Mouse (Mus musculus) limb, embryonic 11.5 days (tissue): ENCODE data around the gene Slc2a8. TPM values are rescaled to one million over a fixed set of nuclear protein-coding genes. Genes with fewer than 3 reads are reported as not detected.
A peak's percentile ranks its signal among the peaks of the same experiment; 100 is the strongest.

ENCODE experiments used
- ATAC-seq: fragments of 200-750 bp; cut with Nextera tagmentation; 2 replicates; pipeline ENCODE4 v1.8.0; 2017; ENCODE audit warnings: low read depth; ENCODE audit not compliant: insufficient number of reproducible peaks, low FRiP score, low TSS enrichment
- DNase-seq: peaks from one replicate; pipeline ENCODE4 v3.0.0-alpha.2; 2015; ENCODE audit warnings: low spot score
- H3K27ac ChIP-seq: fragments of 300-500 bp; sonication (generic); replicated peaks from 2 replicates; pipeline ENCODE4 v1.5.1; 2014; ENCODE audit warnings: low read depth, mild to moderate bottlenecking, low read length
- H3K27me3 ChIP-seq: fragments of 300-500 bp; sonication (generic); 2 replicates; pipeline ENCODE4 v1.6.1; 2014; ENCODE audit warnings: mild to moderate bottlenecking, low read length, mixed read lengths; ENCODE audit not compliant: control insufficient read depth, insufficient read depth
- H3K36me3 ChIP-seq: fragments of 300-500 bp; sonication (generic); 2 replicates; pipeline ENCODE4 v1.6.1; 2014; ENCODE audit warnings: mild to moderate bottlenecking, low read length, moderate library complexity, mixed read lengths; ENCODE audit not compliant: control insufficient read depth, insufficient read depth
- H3K4me1 ChIP-seq: fragments of 300-500 bp; sonication (generic); 2 replicates; pipeline ENCODE4 v1.6.1; 2014; ENCODE audit warnings: low read length, mixed read lengths; ENCODE audit not compliant: control insufficient read depth, insufficient read depth
- H3K4me2 ChIP-seq: fragments of 300-500 bp; sonication (generic); 2 replicates; pipeline ENCODE4 v1.6.1; 2014; ENCODE audit warnings: low read depth, mild to moderate bottlenecking, moderate library complexity; ENCODE audit not compliant: severe bottlenecking
- H3K4me3 ChIP-seq: fragments of 300-500 bp; sonication (generic); 2 replicates; pipeline ENCODE4 v1.5.1; 2014; ENCODE audit warnings: low read depth, low read length
- H3K9ac ChIP-seq: fragments of 300-500 bp; sonication (generic); 2 replicates; pipeline ENCODE4 v1.6.1; 2014; ENCODE audit warnings: mild to moderate bottlenecking, low read length
- H3K9me3 ChIP-seq: fragments of 300-500 bp; sonication (generic); 2 replicates; pipeline ENCODE4 v1.6.1; 2016; ENCODE audit warnings: low read length; ENCODE audit not compliant: control insufficient read depth
- WGBS: fragments of 180-500 bp; shearing (Covaris S2); extraction: QIAGEN DNeasy Blood & Tissue Kit; methylation state at CpG from one replicate; pipeline ENCODE4 v1.1.7; 2014; 5-methylcytosine and 5-hydroxymethylcytosine counted together
- polyA plus RNA-seq: library from polyadenylated mRNA; unstranded; fragments of >200 nt; fragmentation: Nextera tagmentation; extraction: Ambion mirVana; gene quantifications from 2 replicates; pipeline ENCODE4 v1.2.1, GENCODE M21; 2014

Slc2a8 gene
- polyA plus RNA-seq, 1 experiment from 2014 or later: 14.2 TPM

GRCm38 (mm10) chr2:32939418-32939817 is 42.5 kb downstream of the Slc2a8 start:
- ATAC-seq: no peak
- Histone ChIP-seq H3K9me3 (no peaks in the 10 kb centered on the region), H3K36me3 (peaks cover 7% of the 10 kb centered on the region), H3K27ac (no peak overlapping the region), H3K4me2 (no peak overlapping the region), H3K4me3 (no peak overlapping the region), H3K9ac (no peak overlapping the region), H3K27me3 (no peaks in the 10 kb centered on the region), H3K4me1 (no peaks in the 10 kb centered on the region)
- peak; percentile 60 for DNase-seq
- 58% methylated on average over 5 of the region's 5 CpGs for WGBS

GRCm38 (mm10) chr2:32938741-32939140 is 43.1 kb downstream of the Slc2a8 start:
- no peak overlapping the region for H3K27ac ChIP-seq
- peaks cover 7% of the 10 kb centered on the region for H3K36me3 ChIP-seq
- H3K9me3 ChIP-seq: no peaks in the 10 kb centered on the region
- H3K27me3 ChIP-seq: no peaks in the 10 kb centered on the region
- H3K4me3 ChIP-seq: no peak overlapping the region
- ATAC-seq (no peak), DNase-seq (no peak)
- no peak overlapping the region for H3K9ac ChIP-seq
- no peaks in the 10 kb centered on the region for H3K4me1 ChIP-seq
- WGBS: 86% methylated on average over 5 of the region's 5 CpGs
- H3K4me2 ChIP-seq: no peak overlapping the region

DNA sequence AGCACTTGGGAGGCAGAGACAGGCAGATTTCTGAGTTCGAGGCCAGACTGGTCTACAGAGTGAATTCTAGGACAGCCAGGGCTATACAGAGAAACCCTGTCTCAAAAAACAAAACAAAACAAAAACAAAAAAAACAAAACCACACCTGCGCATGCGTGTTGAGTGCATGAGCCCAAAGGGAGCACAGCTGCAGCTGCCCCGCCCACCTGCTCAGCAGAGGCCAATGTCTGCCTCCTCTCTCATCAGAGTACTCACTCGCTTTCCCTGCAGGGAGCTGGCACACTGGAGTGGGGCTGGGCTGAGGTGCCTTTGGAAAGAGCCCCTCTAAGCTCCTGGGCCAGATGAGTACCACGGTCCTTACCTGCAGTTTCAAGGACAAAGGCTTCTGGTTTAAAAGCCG is 50.2 kb downstream of the Slc2a8 start:
- 79% methylated on average over 7 of the region's 7 CpGs for WGBS
- Histone ChIP-seq H3K9me3 (no peaks in the 10 kb centered on the region), H3K4me2 (no peak overlapping the region), H3K4me3 (no peak overlapping the region), H3K4me1 (peaks cover 2% of the 10 kb centered on the region; the same call in 1 of the 2 replicates), H3K9ac (no peak overlapping the region), H3K27me3 (no peaks in the 10 kb centered on the region), H3K36me3 (no peaks in the 10 kb centered on the region; the same call in 1 of the 2 replicates), H3K27ac (no peak overlapping the region)
- ATAC-seq (no peak), DNase-seq (no peak)

DNA sequence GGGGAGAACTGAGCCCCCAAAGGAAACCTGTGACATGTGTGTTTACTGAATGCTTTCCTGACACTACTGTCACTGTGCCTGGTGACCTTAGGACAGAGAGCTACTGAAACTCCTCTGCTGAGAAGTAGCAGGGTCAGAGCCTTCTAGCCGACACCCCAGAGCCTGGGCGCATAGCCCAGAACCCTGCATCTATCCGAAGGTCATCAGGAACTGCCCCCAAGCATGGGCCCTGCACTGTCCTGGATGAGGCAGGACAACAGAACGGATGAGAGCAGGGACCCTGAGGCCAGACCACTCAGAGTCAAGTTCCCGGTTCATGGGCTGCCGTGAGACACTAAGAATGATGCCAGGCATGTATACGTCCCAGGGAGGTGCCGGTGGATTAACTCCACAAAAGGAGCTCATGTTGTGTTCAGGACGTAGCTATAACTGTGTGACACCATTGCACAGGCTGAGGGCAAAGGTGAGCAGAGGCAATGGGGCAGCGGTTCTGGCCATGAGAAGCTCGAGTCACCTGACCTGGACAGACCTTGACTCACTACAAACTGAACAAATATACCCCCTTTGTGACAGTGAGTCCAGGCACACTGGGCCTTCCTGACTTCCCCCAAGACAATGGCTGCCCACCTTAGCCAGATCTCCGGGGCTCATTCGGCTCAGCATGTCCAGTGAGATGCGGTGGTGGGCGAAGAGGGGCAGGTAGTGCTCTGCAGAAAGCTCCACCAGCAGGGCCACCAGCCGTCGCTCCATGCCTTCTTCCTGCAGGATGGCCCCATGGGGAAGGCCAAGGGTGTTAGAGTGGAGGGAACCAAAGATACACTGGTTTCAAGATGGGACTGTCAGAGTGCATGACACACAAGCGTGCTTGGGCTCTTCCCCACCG is 52.7 kb downstream of the Slc2a8 start:
- WGBS: 89% methylated on average over 19 of the region's 19 CpGs
- peaks cover 5% of the 10 kb centered on the region; the same call in 1 of the 2 replicates for H3K36me3 ChIP-seq
- no peaks in the 10 kb centered on the region for H3K27me3 ChIP-seq

GRCm38 (mm10) chr2:32928235-32928946 is 53.5 kb downstream of the Slc2a8 start:
- H3K4me3 ChIP-seq: no peak overlapping the region
- no peak overlapping the region for H3K4me2 ChIP-seq
- no peak overlapping the region for H3K9ac ChIP-seq
- peaks cover 2% of the 10 kb centered on the region; the same call in 1 of the 2 replicates for H3K4me1 ChIP-seq
- H3K27ac ChIP-seq: no peak overlapping the region
- no peaks in the 10 kb centered on the region for H3K27me3 ChIP-seq
- peak; percentile 66; the same call in 1 of the 2 replicates for ATAC-seq
- DNase-seq: peak; percentile 83
- no peaks in the 10 kb centered on the region for H3K9me3 ChIP-seq
- peaks cover 9% of the 10 kb centered on the region for H3K36me3 ChIP-seq
- 30% methylated on average over 10 of the region's 10 CpGs for WGBS

More for the DNA sequence above, 52.7 kb downstream of the Slc2a8 start:
- ATAC-seq: no peak
- no peak overlapping the region for H3K27ac ChIP-seq
- no peak overlapping the region for H3K4me2 ChIP-seq
- DNase-seq: no peak
- no peak overlapping the region for H3K9ac ChIP-seq
- H3K4me3 ChIP-seq: no peak overlapping the region
- peaks cover 2% of the 10 kb centered on the region; the same call in 1 of the 2 replicates for H3K4me1 ChIP-seq
- no peaks in the 10 kb centered on the region for H3K9me3 ChIP-seq

- WGBS: 79% methylated on average over 15 of the region's 15 CpGs
- no peaks in the 10 kb centered on the region for H3K27me3 ChIP-seq
- DNase-seq (no peak), ATAC-seq (no peak)
- H3K4me3 ChIP-seq: no peak overlapping the region
- no peak overlapping the region for H3K27ac ChIP-seq
- no peak overlapping the region for H3K4me2 ChIP-seq
- no peaks in the 10 kb centered on the region for H3K9me3 ChIP-seq
- no peak overlapping the region for H3K9ac ChIP-seq
- peaks cover 15% of the 10 kb centered on the region for H3K36me3 ChIP-seq
- peaks cover 2% of the 10 kb centered on the region; the same call in 1 of the 2 replicates for H3K4me1 ChIP-seq
Observed at GRCm38 (mm10) chr2:32927624-32928234, 54.2 kb downstream of the Slc2a8 start.

DNA sequence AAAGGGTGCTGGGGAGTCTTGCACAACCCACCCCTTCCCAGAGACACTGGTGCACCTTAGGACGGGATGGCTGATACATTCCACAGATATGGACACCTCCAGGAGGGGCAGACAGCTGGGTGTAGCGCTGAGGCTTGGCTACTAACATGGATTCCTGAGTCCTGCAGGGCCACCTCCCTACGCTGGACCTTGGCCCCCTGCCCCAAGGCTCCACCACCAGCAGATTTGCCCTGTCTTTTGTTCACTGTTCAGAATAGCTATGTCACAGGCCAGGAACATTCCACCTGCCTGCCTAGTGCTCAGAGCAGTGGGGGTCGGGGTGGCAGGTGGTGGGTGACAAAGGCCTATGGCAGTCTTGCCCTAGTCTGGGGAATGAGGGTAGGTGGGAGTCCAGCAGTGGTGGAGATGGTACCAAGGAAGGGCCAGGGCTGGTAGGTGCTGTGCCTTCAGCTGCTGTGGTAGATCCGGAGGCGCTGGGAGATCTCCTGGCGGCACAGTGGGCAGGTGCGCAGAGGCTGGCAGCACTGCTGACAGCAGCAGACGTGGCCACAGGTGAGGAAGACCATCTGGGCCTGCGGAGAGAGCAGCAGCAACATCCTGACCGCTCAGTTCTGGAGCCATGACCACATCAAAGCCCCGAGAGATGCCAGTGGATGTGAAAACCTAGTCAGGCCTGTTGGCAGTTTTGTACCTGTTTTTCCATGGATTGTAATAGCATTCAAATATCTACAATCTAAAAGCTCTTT is 55.4 kb downstream of the Slc2a8 start:
- WGBS: 88% methylated on average over 12 of the region's 12 CpGs
- ATAC-seq: no peak
- DNase-seq: no peak
- Histone ChIP-seq H3K4me1 (peaks cover 2% of the 10 kb centered on the region; the same call in 1 of the 2 replicates), H3K4me2 (no peak overlapping the region), H3K4me3 (no peak overlapping the region), H3K27ac (no peak overlapping the region), H3K27me3 (no peaks in the 10 kb centered on the region), H3K9me3 (no peaks in the 10 kb centered on the region), H3K9ac (no peak overlapping the region), H3K36me3 (peaks cover 18% of the 10 kb centered on the region)
